Mouse (Mus musculus): ENCODE data around the gene Olfr288. TPM values are rescaled to one million over a fixed set of nuclear protein-coding genes. Genes with fewer than 3 reads are reported as not detected.

Gene Olfr288
- polyA plus RNA-seq, 1 experiment from 2014 or later: not detected

DNA sequence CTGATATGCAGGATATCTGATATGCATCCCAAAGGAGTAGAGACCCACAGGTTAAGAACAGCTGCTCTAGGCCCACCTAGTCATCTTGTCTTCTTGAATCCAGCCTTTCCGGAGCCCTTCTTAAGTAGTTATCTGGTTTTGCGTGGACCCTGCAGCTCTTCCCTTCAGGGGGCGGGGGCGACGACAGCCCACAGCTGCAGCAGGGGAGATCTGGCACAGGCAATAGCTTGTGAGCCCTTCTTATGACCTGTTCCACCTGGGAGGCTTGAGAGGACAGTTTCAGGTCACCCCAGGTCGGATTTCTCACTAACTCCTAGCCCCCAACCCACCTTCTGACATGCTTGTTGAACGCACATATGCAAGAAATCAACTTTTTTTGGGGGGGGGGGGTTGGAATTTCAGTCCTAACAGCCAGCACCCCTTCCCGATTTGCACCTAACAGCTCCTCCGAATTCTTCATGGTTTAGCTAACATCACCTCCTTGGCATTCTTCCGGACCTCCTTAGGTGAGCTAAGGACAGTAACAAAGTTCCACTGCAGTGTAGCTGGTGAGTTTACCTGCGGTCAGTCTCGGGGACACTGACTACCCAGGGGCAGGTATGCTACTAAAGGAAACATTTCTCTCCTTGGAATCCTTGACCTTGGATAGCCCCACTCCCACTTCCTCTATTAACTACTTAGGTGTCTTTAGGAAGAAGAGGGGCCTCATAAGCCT is 13.3 kb downstream of the Olfr288 start:
- DNase-seq (ENCODE audit: low read depth, low spot score): no peak
- peaks cover 4% of the 10 kb centered on the region for H3K27me3 ChIP-seq
- ChIA-PET CTCF (interaction anchor here (0.8 to 1.4 kb wide), 7 partner anchors 18 to 208 kb away, joined by 3 to 4 read pairs (median 3); partner anchors contain the start of gene Olfr285), POLR2A (no interaction called here)
- TF ChIP-seq CTCF (IDR thresholded peaks at IDR 0.05): no peak
- ATAC-seq: no peak
- in situ Hi-C loops (cut with MboI; ENCODE audit: low pct_unique_long_range_greater_than_20kb): loop anchor here (5.0 kb wide), 1 partner anchor 210 kb away; no protein-coding TSS in a partner anchor

GRCm38 (mm10) chr15:98181132-98181711 is 14.1 kb downstream of the Olfr288 start:
- CTCF ChIA-PET: interaction anchor here (0.8 to 1.4 kb wide), 8 partner anchors 19 to 209 kb away, joined by 3 to 4 read pairs (median 3); partner anchors contain the start of gene Olfr285
- DNase-seq (ENCODE audit: low read depth, low spot score): peak; percentile 71
- in situ Hi-C loops (cut with MboI; ENCODE audit: low pct_unique_long_range_greater_than_20kb): loop anchor here (5.0 kb wide), 1 partner anchor 211 kb away; no protein-coding TSS in a partner anchor
- H3K27me3 ChIP-seq: peaks cover 4% of the 10 kb centered on the region
- POLR2A ChIA-PET: no interaction called here
- peak; percentile 98 for TF ChIP-seq CTCF (IDR thresholded peaks at IDR 0.05)
- peak; percentile 100 for ATAC-seq

DNA sequence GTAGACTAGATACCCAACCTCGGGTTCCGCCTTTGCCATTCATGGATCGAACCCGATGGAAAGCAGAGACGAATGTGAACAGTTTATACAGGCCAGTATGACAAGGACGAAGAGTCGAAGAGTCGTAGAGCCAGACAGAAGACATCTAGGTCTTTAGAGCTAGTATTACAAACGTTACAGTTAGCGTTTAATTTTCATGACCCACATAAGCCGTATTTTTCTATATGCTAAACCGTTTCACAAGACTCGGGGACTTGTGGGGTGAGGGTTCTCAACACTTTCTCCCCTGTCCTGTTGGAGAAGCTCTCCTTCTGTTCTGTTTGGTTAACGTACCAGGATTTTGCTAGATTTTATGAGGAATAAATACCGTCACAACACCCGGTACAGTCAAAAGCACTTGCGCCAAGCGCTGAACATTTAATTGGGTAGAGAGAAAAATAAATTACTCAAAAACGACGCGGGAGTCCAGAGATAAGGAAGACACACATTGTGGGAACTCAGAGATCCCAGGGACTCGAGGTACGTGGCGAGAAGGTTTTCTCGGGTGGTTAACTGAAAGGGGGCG is 14.7 kb downstream of the Olfr288 start:
- TF ChIP-seq CTCF (IDR thresholded peaks at IDR 0.05): no peak
- in situ Hi-C loops (cut with MboI; ENCODE audit: low pct_unique_long_range_greater_than_20kb): loop anchor here (5.0 kb wide), 1 partner anchor 212 kb away; no protein-coding TSS in a partner anchor
- DNase-seq (ENCODE audit: low read depth, low spot score): no peak
- ChIA-PET POLR2A (no interaction called here), CTCF (interaction anchor here (0.8 to 1.4 kb wide), 5 partner anchors 19 to 209 kb away, joined by 3 to 4 read pairs (median 4); no protein-coding TSS in a partner anchor)
- H3K27me3 ChIP-seq: peaks cover 4% of the 10 kb centered on the region
- no peak for ATAC-seq

GRCm38 (mm10) chr15:98177320-98177719 is 18.0 kb downstream of the Olfr288 start:
- in situ Hi-C loops (cut with MboI; ENCODE audit: low pct_unique_long_range_greater_than_20kb): no loop called here
- no peak for DNase-seq (ENCODE audit: low read depth, low spot score)
- POLR2A ChIA-PET: no interaction called here
- no peak for ATAC-seq
- CTCF ChIA-PET: interaction anchor here (0.8 to 0.9 kb wide), 2 partner anchors 21 to 100 kb away, joined by 3 read pairs; no protein-coding TSS in a partner anchor
- no peak for TF ChIP-seq CTCF (IDR thresholded peaks at IDR 0.05)
- H3K27me3 ChIP-seq: no peaks in the 10 kb centered on the region

- ATAC-seq (no peak), DNase-seq (ENCODE audit: low read depth, low spot score) (peak; percentile 19)
- TF ChIP-seq CTCF (IDR thresholded peaks at IDR 0.05): no peak
- POLR2A ChIA-PET: interaction anchor here (0.8 to 0.9 kb wide), 2 partner anchors 29 to 82 kb away, joined by 3 read pairs; partner anchors contain the start of gene Pfkm
- H3K27me3 ChIP-seq: no peaks in the 10 kb centered on the region
- in situ Hi-C loops (cut with MboI; ENCODE audit: low pct_unique_long_range_greater_than_20kb): loop anchor here (25.0 kb wide), 1 partner anchor 312 kb away; no protein-coding TSS in a partner anchor
- CTCF ChIA-PET: interaction anchor here (0.6 to 1.2 kb wide), 8 partner anchors 12 to 123 kb away, joined by 3 to 6 read pairs (median 3); partner anchors contain the start of gene Pfkm
These were observed 21.5 kb downstream of the Olfr288 start for GRCm38 (mm10) chr15:98173821-98174220.

- no peak for ATAC-seq
- H3K27me3 ChIP-seq: no peaks in the 10 kb centered on the region
- ChIA-PET CTCF (no interaction called here), POLR2A (no interaction called here)
- TF ChIP-seq CTCF (IDR thresholded peaks at IDR 0.05): no peak
- no peak for DNase-seq (ENCODE audit: low read depth, low spot score)
- in situ Hi-C loops (cut with MboI; ENCODE audit: low pct_unique_long_range_greater_than_20kb): loop anchor here (25.0 kb wide), 1 partner anchor 310 kb away; no protein-coding TSS in a partner anchor
These were observed 23.2 kb downstream of the Olfr288 start for GRCm38 (mm10) chr15:98172113-98172512.

DNA sequence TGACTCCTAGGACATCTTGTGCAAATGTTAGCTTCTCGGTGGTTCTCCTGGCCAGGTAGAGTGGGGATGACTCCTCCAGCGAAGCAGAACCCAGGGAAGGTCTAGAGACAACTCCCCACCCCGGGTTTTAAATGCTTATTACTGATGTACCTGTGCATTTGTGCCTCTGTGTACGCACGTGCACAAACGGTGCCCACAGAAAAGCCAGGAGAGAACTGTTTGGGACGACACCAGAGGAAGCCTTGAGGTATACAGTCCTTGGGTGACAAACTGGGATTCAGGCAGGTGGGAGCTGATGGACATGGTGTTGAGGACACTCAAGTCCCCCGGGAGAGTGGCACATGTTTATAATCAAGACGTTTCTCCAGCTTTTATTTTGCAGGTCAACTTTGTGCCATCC is 24.4 kb downstream of the Olfr288 start:
- CTCF ChIA-PET: no interaction called here
- ATAC-seq (no peak), DNase-seq (ENCODE audit: low read depth, low spot score) (no peak)
- in situ Hi-C loops (cut with MboI; ENCODE audit: low pct_unique_long_range_greater_than_20kb): loop anchor here (25.0 kb wide), 1 partner anchor 309 kb away; no protein-coding TSS in a partner anchor
- TF ChIP-seq CTCF (IDR thresholded peaks at IDR 0.05): no peak
- POLR2A ChIA-PET: no interaction called here
- no peaks in the 10 kb centered on the region for H3K27me3 ChIP-seq

DNA sequence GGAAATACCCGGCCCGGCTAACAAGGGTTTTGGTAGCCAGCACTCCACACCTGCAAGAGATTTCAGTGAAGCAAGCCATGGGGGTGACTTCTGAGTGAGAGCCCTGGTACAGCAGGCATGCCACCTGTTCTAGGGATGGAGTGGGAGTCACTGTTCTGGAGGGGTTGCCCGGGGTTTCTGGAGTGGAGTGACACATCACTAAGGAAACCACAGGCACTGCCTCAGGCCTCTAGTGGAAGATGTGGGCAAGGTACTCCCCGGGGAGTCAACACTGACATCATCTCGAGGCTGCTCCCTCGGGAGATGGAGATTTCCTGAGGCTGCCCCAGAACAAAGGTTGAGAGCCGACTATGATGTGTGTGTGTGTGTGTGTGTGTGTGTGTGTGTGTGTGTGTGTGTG is 25.0 kb downstream of the Olfr288 start:
- in situ Hi-C loops (cut with MboI; ENCODE audit: low pct_unique_long_range_greater_than_20kb): loop anchor here (25.0 kb wide), 1 partner anchor 308 kb away; no protein-coding TSS in a partner anchor
- no peaks in the 10 kb centered on the region for H3K27me3 ChIP-seq
- peak; percentile 56 for DNase-seq (ENCODE audit: low read depth, low spot score)

GRCm38 (mm10) chr15:98168622-98169004 is 26.7 kb downstream of the Olfr288 start:
- DNase-seq (ENCODE audit: low read depth, low spot score): no peak

More for the DNA sequence above, 25.0 kb downstream of the Olfr288 start:
- no peak for TF ChIP-seq CTCF (IDR thresholded peaks at IDR 0.05)
- POLR2A ChIA-PET: no interaction called here
- CTCF ChIA-PET: no interaction called here
- peak; percentile 74 for ATAC-seq

More at GRCm38 (mm10) chr15:98168622-98169004, 26.7 kb downstream of the Olfr288 start:
- in situ Hi-C loops (cut with MboI; ENCODE audit: low pct_unique_long_range_greater_than_20kb): loop anchor here (25.0 kb wide), 1 partner anchor 306 kb away; no protein-coding TSS in a partner anchor
- CTCF ChIA-PET: no interaction called here
- TF ChIP-seq CTCF (IDR thresholded peaks at IDR 0.05): no peak
- ATAC-seq: no peak
- POLR2A ChIA-PET: no interaction called here
- H3K27me3 ChIP-seq: no peaks in the 10 kb centered on the region
